Mouse (Mus musculus) myocyte (in vitro differentiated cells): ENCODE data around the gene Primpol.

ENCODE experiments used
- CEBPB ChIP-seq: IDR thresholded peaks from 2 replicates; pipeline ENCODE4 v1.6.1; 2011; ENCODE audit warnings: mild to moderate bottlenecking, moderate library complexity; ENCODE audit not compliant: poor library complexity, insufficient read depth, severe bottlenecking
- E2F4 ChIP-seq: IDR thresholded peaks from one replicate; pipeline ENCODE4 v1.6.1; 2011; ENCODE audit warnings: mild to moderate bottlenecking, control low read depth, moderate library complexity; ENCODE audit not compliant: insufficient read depth
- MAX ChIP-seq: IDR thresholded peaks from one replicate; pipeline ENCODE4 v1.6.1; 2011; ENCODE audit warnings: low read depth, mild to moderate bottlenecking, control low read depth
- MYOD1 ChIP-seq, 3 experiments: IDR thresholded peaks; one replicate each; pipeline ENCODE4 v1.6.1; 2011; ENCODE audit warnings: control low read depth in 2 of 3, low read depth in 2 of 3, mild to moderate bottlenecking in 2 of 3, moderate library complexity in 1 of 3; ENCODE audit not compliant: insufficient read length in 2 of 3, control insufficient read depth in 1 of 3
- MYOG ChIP-seq, 3 experiments: IDR thresholded peaks; one replicate each; pipeline ENCODE4 v1.6.1; 2011; ENCODE audit warnings: control low read depth in 2 of 3, low read depth in 2 of 3, mild to moderate bottlenecking in 2 of 3; ENCODE audit not compliant: insufficient read length in 2 of 3, control insufficient read depth in 1 of 3, insufficient read depth in 1 of 3
- POLR2A ChIP-seq: IDR thresholded peaks from one replicate; pipeline ENCODE4 v1.6.1; 2011; ENCODE audit warnings: low read depth, mild to moderate bottlenecking, control low read depth, moderate library complexity; ENCODE audit not compliant: insufficient read length
- POLR2AphosphoS2 ChIP-seq: IDR thresholded peaks from one replicate; pipeline ENCODE4 v1.6.1; 2011; ENCODE audit warnings: low read depth, control low read depth; ENCODE audit not compliant: insufficient read length
- REST ChIP-seq: IDR thresholded peaks from one replicate; pipeline ENCODE4 v1.6.1; 2011; ENCODE audit warnings: mild to moderate bottlenecking, control low read depth, moderate library complexity; ENCODE audit not compliant: insufficient read depth, insufficient read length
- SRF ChIP-seq: IDR thresholded peaks from one replicate; pipeline ENCODE4 v1.6.1; 2011; ENCODE audit warnings: low read depth; ENCODE audit not compliant: control insufficient read depth, insufficient read length
- TCF12 ChIP-seq: IDR thresholded peaks from one replicate; pipeline ENCODE4 v1.6.1; 2011; ENCODE audit warnings: mild to moderate bottlenecking, control low read depth; ENCODE audit not compliant: poor library complexity, insufficient read depth, severe bottlenecking
- TCF3 ChIP-seq: IDR thresholded peaks from one replicate; pipeline ENCODE4 v1.6.1; 2011; ENCODE audit warnings: low read depth, control low read depth; ENCODE audit not compliant: insufficient read length
- USF1 ChIP-seq: IDR thresholded peaks from one replicate; pipeline ENCODE4 v1.6.1; 2011; ENCODE audit warnings: low read depth, mild to moderate bottlenecking, control low read depth, moderate library complexity

DNA sequence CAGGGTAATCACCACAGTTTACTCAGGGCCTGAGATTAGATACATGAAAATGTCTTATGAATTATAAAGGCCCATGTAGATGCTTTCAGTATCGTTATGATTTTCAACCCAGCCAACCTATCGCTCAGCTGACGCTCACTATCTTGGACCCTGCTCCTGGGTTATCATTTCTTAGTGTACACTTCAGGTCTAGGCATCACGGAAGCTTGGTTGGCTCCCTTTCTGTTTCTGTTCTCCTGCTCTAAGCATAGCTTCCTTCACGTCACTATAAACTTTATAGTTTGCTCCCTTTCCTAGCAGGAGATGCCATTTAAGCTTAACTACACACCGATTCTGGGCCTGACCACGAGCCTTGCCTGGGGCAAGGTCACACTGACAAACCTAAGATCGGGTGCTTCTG lies 5.5 kb downstream of the Primpol start:
- TF ChIP-seq TCF3: no peak
- TF ChIP-seq POLR2AphosphoS2: no peak
- no peak for TF ChIP-seq USF1
- TF ChIP-seq POLR2A: no peak
- no peak for TF ChIP-seq MYOG (IDR thresholded peaks at IDR 0.05; ENCODE audit: control insufficient read depth in 1 of 3, insufficient read depth in 1 of 3, insufficient read length in 2 of 3, low read depth in 2 of 3)
- TF ChIP-seq TCF12: no peak
- TF ChIP-seq CEBPB: no peak
- no peak for TF ChIP-seq MAX
- no peak for TF ChIP-seq SRF
- TF ChIP-seq MYOD1 (IDR thresholded peaks at IDR 0.05; ENCODE audit: control insufficient read depth in 1 of 3, insufficient read length in 2 of 3, low read depth in 2 of 3): no peak
- TF ChIP-seq E2F4: no peak
- no peak for TF ChIP-seq REST
